Mouse (Mus musculus): ENCODE data around the gene Rrp15. TPM values are rescaled to one million over a fixed set of nuclear protein-coding genes. Genes with fewer than 3 reads are reported as not detected.

The Rrp15 gene
- polyA plus RNA-seq (2015; fragmentation: Nextera tagmentation; extraction: Ambion mirVana), result 40.0 and 40.6 TPM in 2 replicates

GRCm38 (mm10) chr1:186748724-186749653, at the start of gene Rrp15:
Rrp15 (minus strand) TSS chr1:186749358.

GRCm38 (mm10) chr1:186705915-186706248, 43.3 kb downstream of the Rrp15 start, which contains the start of gene Tgfb2:
Tgfb2 (minus strand) TSS chr1:186705989.

Other genes starting within 250 kb of the Rrp15 start
- 1.9 and 2.6 TPM in 2 replicates for gene Tgfb2, start 43.4 kb downstream of the Rrp15 start, polyA plus RNA-seq (2015; fragmentation: Nextera tagmentation; extraction: Ambion mirVana)
- gene D1Pas1, start 218.1 kb upstream of the Rrp15 start, polyA plus RNA-seq (2015; fragmentation: Nextera tagmentation; extraction: Ambion mirVana), result not detected in 2 replicates

Data from spleen, postnatal 0 days (tissue).